Mouse (Mus musculus): ENCODE data around the gene 4930548H24Rik. TPM values are rescaled to one million over a fixed set of nuclear protein-coding genes. Genes with fewer than 3 reads are reported as not detected.

4930548H24Rik gene
- polyA plus RNA-seq, 1 experiment: 0.30 TPM

DNA sequence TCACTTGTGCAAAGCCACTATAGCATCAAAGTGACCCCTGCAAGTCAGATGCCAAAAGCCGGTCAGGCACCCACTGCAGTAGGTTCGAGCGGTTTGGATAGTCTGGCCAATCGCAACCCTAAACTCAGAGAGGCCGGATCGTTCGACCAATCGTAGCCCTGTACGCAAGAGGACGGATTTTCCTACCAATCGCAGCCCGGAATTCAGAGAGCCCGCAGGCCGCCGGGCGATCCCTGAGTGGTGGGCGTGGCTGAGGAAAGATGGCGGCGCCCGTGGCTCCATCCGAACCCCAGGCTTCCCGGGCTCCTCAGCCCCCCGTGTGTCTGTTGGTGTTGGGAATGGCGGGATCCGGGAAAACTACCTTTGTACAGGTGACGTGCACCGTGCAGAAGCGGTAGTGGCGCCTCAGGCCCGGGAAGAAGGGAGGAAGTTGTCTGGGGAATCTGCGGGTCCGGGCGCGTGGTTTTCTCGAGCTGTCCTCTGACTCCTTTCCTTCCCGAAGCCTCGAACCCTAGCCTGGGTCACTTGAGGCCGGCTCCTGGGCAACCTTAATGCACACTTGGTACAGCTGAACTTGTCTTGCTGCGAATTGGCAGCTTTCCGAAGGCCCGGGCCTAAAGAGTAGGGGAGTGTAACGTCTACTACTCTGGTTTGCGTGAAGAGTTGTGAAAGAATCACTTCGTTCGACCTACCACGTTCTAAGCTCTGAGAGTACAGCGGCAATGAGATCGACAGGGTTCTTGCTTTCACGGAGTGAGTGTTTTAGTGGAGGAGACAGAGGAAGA lies 9.2 kb downstream of the 4930548H24Rik start, which contains the start of gene Gpn1:
Gene Gpn1, plus strand, starts transcription at position 229 of the 785 bp plus-strand sequence.
- Histone ChIP-seq H3K4me3 (ENCODE audit: low read depth, low read length) (peak within 1 kb of the TSS; percentile 98), H3K4me1 (ENCODE audit: control insufficient read depth, insufficient read depth, low read length) (no peaks in the 10 kb centered on the region), H3K27me3 (ENCODE audit: control insufficient read depth, insufficient read depth, low read length, poor library complexity, severe bottlenecking) (no peaks in the 10 kb centered on the region), H3K27ac (ENCODE audit: insufficient read depth, low read length) (no peak within 1 kb of the TSS), H3K9ac (ENCODE audit: low read depth, poor library complexity, severe bottlenecking) (peak within 1 kb of the TSS; percentile 88), H3K36me3 (ENCODE audit: control insufficient read depth, insufficient read depth, low read length, poor library complexity, severe bottlenecking) (peaks cover 27% of the 10 kb centered on the region), H3K9me3 (replicated peaks; ENCODE audit: control insufficient read depth, insufficient read depth, low read length, poor library complexity, severe bottlenecking) (no peaks in the 10 kb centered on the region; the same call in 1 of the 2 replicates)
- TF ChIP-seq POLR2A (IDR thresholded peaks at IDR 0.05; ENCODE audit: insufficient read depth, low read length): no peak
- TF ChIP-seq EP300 (IDR thresholded peaks at IDR 0.05; ENCODE audit: insufficient read depth, low read depth, low read length): no peak
- no peak for TF ChIP-seq CTCF (IDR thresholded peaks at IDR 0.05; ENCODE audit: low read depth, low read length)

DNA sequence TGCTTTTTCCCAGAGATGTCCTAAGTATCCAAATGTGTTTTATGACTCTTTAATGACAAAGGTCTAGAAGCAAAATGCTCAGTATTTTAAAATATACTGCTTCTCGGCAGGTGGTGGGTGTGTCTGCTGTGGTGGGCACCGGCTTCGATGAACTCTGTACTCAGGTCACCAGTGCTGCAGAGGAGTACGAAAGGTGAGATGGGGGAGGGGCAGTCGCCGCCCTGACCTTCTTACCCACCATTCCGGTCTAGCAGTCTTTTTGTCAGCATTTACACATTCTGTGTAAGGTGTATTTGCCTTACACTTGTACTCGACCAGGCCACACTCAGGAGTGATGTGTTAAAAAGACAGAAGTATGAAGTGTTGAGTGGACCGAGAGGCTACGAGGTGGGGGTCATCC lies 19.3 kb downstream of the 4930548H24Rik start:
- Histone ChIP-seq H3K4me1 (ENCODE audit: control insufficient read depth, insufficient read depth, low read length) (peaks cover 2% of the 10 kb centered on the region), H3K27me3 (ENCODE audit: control insufficient read depth, insufficient read depth, low read length, poor library complexity, severe bottlenecking) (no peaks in the 10 kb centered on the region), H3K36me3 (ENCODE audit: control insufficient read depth, insufficient read depth, low read length, poor library complexity, severe bottlenecking) (peaks cover 67% of the 10 kb centered on the region), H3K27ac (ENCODE audit: insufficient read depth, low read length) (no peak overlapping the region), H3K9me3 (replicated peaks; ENCODE audit: control insufficient read depth, insufficient read depth, low read length, poor library complexity, severe bottlenecking) (no peaks in the 10 kb centered on the region), H3K9ac (ENCODE audit: low read depth, poor library complexity, severe bottlenecking) (no peak overlapping the region), H3K4me3 (ENCODE audit: low read depth, low read length) (no peak overlapping the region)
- TF ChIP-seq EP300 (IDR thresholded peaks at IDR 0.05; ENCODE audit: insufficient read depth, low read depth, low read length) (peak; percentile 76; the same call in 1 of the 2 replicates), POLR2A (IDR thresholded peaks at IDR 0.05; ENCODE audit: insufficient read depth, low read length) (no peak)

- TF ChIP-seq CTCF (IDR thresholded peaks at IDR 0.05; ENCODE audit: low read depth, low read length): no peak
- TF ChIP-seq POLR2A (IDR thresholded peaks at IDR 0.05; ENCODE audit: insufficient read depth, low read length): no peak
- TF ChIP-seq EP300 (IDR thresholded peaks at IDR 0.05; ENCODE audit: insufficient read depth, low read depth, low read length): no peak
- H3K36me3 ChIP-seq (ENCODE audit: control insufficient read depth, insufficient read depth, low read length, poor library complexity, severe bottlenecking): peaks cover 20% of the 10 kb centered on the region
These were observed 26.9 kb downstream of the 4930548H24Rik start for GRCm38 (mm10) chr5:31512481-31512880.

GRCm38 (mm10) chr5:31520556-31520955 lies 35.0 kb downstream of the 4930548H24Rik start:
- H3K36me3 ChIP-seq (ENCODE audit: control insufficient read depth, insufficient read depth, low read length, poor library complexity, severe bottlenecking): peaks cover 7% of the 10 kb centered on the region
- no peaks in the 10 kb centered on the region for H3K9me3 ChIP-seq (replicated peaks; ENCODE audit: control insufficient read depth, insufficient read depth, low read length, poor library complexity, severe bottlenecking)
- TF ChIP-seq CTCF (IDR thresholded peaks at IDR 0.05; ENCODE audit: low read depth, low read length) (no peak), POLR2A (IDR thresholded peaks at IDR 0.05; ENCODE audit: insufficient read depth, low read length) (no peak), EP300 (IDR thresholded peaks at IDR 0.05; ENCODE audit: insufficient read depth, low read depth, low read length) (no peak)

More at GRCm38 (mm10) chr5:31512481-31512880, 26.9 kb downstream of the 4930548H24Rik start:
- no peaks in the 10 kb centered on the region for H3K27me3 ChIP-seq (ENCODE audit: control insufficient read depth, insufficient read depth, low read length, poor library complexity, severe bottlenecking)
- no peaks in the 10 kb centered on the region for H3K4me1 ChIP-seq (ENCODE audit: control insufficient read depth, insufficient read depth, low read length)
- H3K4me3 ChIP-seq (ENCODE audit: low read depth, low read length): no peak overlapping the region
- H3K9me3 ChIP-seq (replicated peaks; ENCODE audit: control insufficient read depth, insufficient read depth, low read length, poor library complexity, severe bottlenecking): no peaks in the 10 kb centered on the region
- no peak overlapping the region for H3K27ac ChIP-seq (ENCODE audit: insufficient read depth, low read length)
- no peak overlapping the region for H3K9ac ChIP-seq (ENCODE audit: low read depth, poor library complexity, severe bottlenecking)

GRCm38 (mm10) chr5:31526354-31527116 lies 41.0 kb downstream of the 4930548H24Rik start, which contains the start of gene Slc4a1ap:
TSS of gene Slc4a1ap (plus strand) at chr5:31526995.
- Histone ChIP-seq H3K9me3 (replicated peaks; ENCODE audit: control insufficient read depth, insufficient read depth, low read length, poor library complexity, severe bottlenecking) (no peaks in the 10 kb centered on the region), H3K4me3 (ENCODE audit: low read depth, low read length) (peak within 1 kb of the TSS; percentile 100), H3K36me3 (ENCODE audit: control insufficient read depth, insufficient read depth, low read length, poor library complexity, severe bottlenecking) (peaks cover 11% of the 10 kb centered on the region; the same call in 1 of the 2 replicates), H3K9ac (ENCODE audit: low read depth, poor library complexity, severe bottlenecking) (peak within 1 kb of the TSS; percentile 78), H3K27ac (ENCODE audit: insufficient read depth, low read length) (no peak within 1 kb of the TSS), H3K27me3 (ENCODE audit: control insufficient read depth, insufficient read depth, low read length, poor library complexity, severe bottlenecking) (no peaks in the 10 kb centered on the region), H3K4me1 (ENCODE audit: control insufficient read depth, insufficient read depth, low read length) (no peaks in the 10 kb centered on the region)
- TF ChIP-seq POLR2A (IDR thresholded peaks at IDR 0.05; ENCODE audit: insufficient read depth, low read length) (no peak), EP300 (IDR thresholded peaks at IDR 0.05; ENCODE audit: insufficient read depth, low read depth, low read length) (no peak), CTCF (IDR thresholded peaks at IDR 0.05; ENCODE audit: low read depth, low read length) (no peak)

More at GRCm38 (mm10) chr5:31520556-31520955, 35.0 kb downstream of the 4930548H24Rik start:
- Histone ChIP-seq H3K27ac (ENCODE audit: insufficient read depth, low read length) (no peak overlapping the region), H3K4me3 (ENCODE audit: low read depth, low read length) (no peak overlapping the region), H3K4me1 (ENCODE audit: control insufficient read depth, insufficient read depth, low read length) (no peaks in the 10 kb centered on the region), H3K27me3 (ENCODE audit: control insufficient read depth, insufficient read depth, low read length, poor library complexity, severe bottlenecking) (no peaks in the 10 kb centered on the region), H3K9ac (ENCODE audit: low read depth, poor library complexity, severe bottlenecking) (no peak overlapping the region)

Measured in ES-Bruce4 (cell line).